Mouse (Mus musculus): ENCODE measurements at regions not wholly inside any gene's neighbourhood (a gene's known extent, or its start where the extent isn't known, plus 50 kb on each side); places are given as distances from the start of the nearest gene placed in this dataset.
"Not testable (repeated sequence)": the region's sequence is repeated elsewhere in the genome, so short reads cannot be mapped to it uniquely, and the experiment has no call there.

- peaks cover 34% of the 10 kb centered on the region for H3K4me1 ChIP-seq
- H3K27ac ChIP-seq, result no peak overlapping the region
- no peak for DNase-seq (ENCODE audit: extremely low spot score, low spot score)
- WGBS, result 35% methylated on average over 7 of the region's 7 CpGs
- H3K9me3 ChIP-seq, result no peaks in the 10 kb centered on the region
- H3K4me3 ChIP-seq, result no peak overlapping the region
- peaks cover 100% of the 10 kb centered on the region for H3K27me3 ChIP-seq (ENCODE audit: poor library complexity, severe bottlenecking)
- no peaks in the 10 kb centered on the region for H3K36me3 ChIP-seq (replicated peaks)
These were observed 132.7 kb upstream of the Rybp start for GRCm38 (mm10) chr6:100419782-100420540.

DNA sequence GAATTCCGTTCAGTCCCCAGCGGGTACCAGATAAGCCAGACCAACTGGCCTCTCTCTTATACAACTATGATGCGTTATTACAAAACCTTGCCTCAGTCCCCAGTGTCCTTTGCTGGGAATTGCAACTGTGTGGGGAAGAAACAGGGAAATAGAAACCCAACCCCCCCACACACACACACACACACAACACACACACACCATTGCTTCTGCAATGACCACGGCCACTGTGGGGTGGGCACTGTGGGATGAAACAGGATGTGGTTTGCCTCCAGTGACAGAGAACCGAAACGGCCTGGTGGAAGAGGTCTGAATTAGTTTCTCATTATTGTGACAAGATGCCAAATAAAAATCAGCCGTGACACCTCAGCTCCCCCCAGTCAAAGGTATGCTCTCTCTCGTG is 128.8 kb upstream of the Rybp start:
- 82% methylated on average over 8 of the region's 8 CpGs for WGBS
- peaks cover 98% of the 10 kb centered on the region for H3K27me3 ChIP-seq (ENCODE audit: poor library complexity, severe bottlenecking)

DNA sequence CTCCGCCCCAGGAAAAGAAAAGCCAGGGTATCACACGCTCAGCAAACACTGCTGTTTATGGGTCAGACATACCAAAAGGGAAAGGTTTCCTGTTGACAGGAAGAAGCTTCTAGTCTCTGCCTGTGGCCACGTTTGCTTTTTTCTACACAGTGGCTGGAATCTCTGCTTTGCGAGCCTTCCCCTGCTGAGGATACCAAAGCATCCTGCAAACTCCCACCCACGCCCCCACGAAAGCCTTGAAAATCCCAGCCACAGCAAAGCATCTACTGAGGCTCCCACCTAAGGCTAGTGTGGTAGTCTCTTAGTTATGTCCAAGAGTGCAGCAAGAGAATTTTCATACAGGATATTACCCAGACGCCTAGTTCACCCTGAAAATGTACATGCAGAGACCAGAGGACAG is 128.2 kb upstream of the Rybp start:
- no peak overlapping the region for H3K4me3 ChIP-seq
- WGBS, result 75% methylated on average over 7 of the region's 7 CpGs
- no peak for DNase-seq (ENCODE audit: extremely low spot score, low spot score)
- no peak overlapping the region for H3K27ac ChIP-seq
- no peaks in the 10 kb centered on the region for H3K36me3 ChIP-seq (replicated peaks)
- no peaks in the 10 kb centered on the region for H3K9me3 ChIP-seq
- H3K4me1 ChIP-seq, result peaks cover 19% of the 10 kb centered on the region
- peaks cover 93% of the 10 kb centered on the region for H3K27me3 ChIP-seq (ENCODE audit: poor library complexity, severe bottlenecking)

More for the DNA sequence above, 128.8 kb upstream of the Rybp start:
- H3K9me3 ChIP-seq, result no peaks in the 10 kb centered on the region
- no peak overlapping the region for H3K27ac ChIP-seq
- DNase-seq (ENCODE audit: extremely low spot score, low spot score), result no peak
- no peak overlapping the region for H3K4me3 ChIP-seq
- H3K36me3 ChIP-seq (replicated peaks), result no peaks in the 10 kb centered on the region
- H3K4me1 ChIP-seq, result peaks cover 25% of the 10 kb centered on the region

GRCm38 (mm10) chr6:100414836-100415235 is 127.6 kb upstream of the Rybp start:
- H3K27ac ChIP-seq, result no peak overlapping the region
- H3K9me3 ChIP-seq, result no peaks in the 10 kb centered on the region
- DNase-seq (ENCODE audit: extremely low spot score, low spot score), result no peak
- WGBS, result 67% methylated on average over 4 of the region's 4 CpGs
- H3K27me3 ChIP-seq (ENCODE audit: poor library complexity, severe bottlenecking), result peaks cover 86% of the 10 kb centered on the region
- H3K36me3 ChIP-seq (replicated peaks), result no peaks in the 10 kb centered on the region
- no peak overlapping the region for H3K4me3 ChIP-seq
- peaks cover 13% of the 10 kb centered on the region for H3K4me1 ChIP-seq

GRCm38 (mm10) chr6:100412486-100412885 is 125.2 kb upstream of the Rybp start:
- Histone ChIP-seq H3K4me1 (peaks cover 11% of the 10 kb centered on the region; the same call in 1 of the 2 replicates), H3K27ac (no peak overlapping the region), H3K4me3 (no peak overlapping the region), H3K27me3 (ENCODE audit: poor library complexity, severe bottlenecking) (peaks cover 78% of the 10 kb centered on the region), H3K36me3 (replicated peaks) (no peaks in the 10 kb centered on the region), H3K9me3 (no peaks in the 10 kb centered on the region)
- DNase-seq (ENCODE audit: extremely low spot score, low spot score), result no peak
- WGBS, result 36% methylated on average over 5 of the region's 5 CpGs

GRCm38 (mm10) chr6:100411968-100412367 is 124.7 kb upstream of the Rybp start:
- Histone ChIP-seq H3K9me3 (no peaks in the 10 kb centered on the region), H3K27me3 (ENCODE audit: poor library complexity, severe bottlenecking) (peaks cover 75% of the 10 kb centered on the region), H3K27ac (no peak overlapping the region), H3K4me1 (peaks cover 11% of the 10 kb centered on the region; the same call in 1 of the 2 replicates), H3K4me3 (no peak overlapping the region), H3K36me3 (replicated peaks) (no peaks in the 10 kb centered on the region)
- DNase-seq (ENCODE audit: extremely low spot score, low spot score), result no peak
- 82% methylated on average over 4 of the region's 4 CpGs for WGBS

- WGBS, result 95% methylated on average over 8 of the region's 8 CpGs
- peaks cover 57% of the 10 kb centered on the region for H3K27me3 ChIP-seq (ENCODE audit: poor library complexity, severe bottlenecking)
- H3K36me3 ChIP-seq (replicated peaks), result no peaks in the 10 kb centered on the region
- no peaks in the 10 kb centered on the region for H3K9me3 ChIP-seq
- no peak overlapping the region for H3K4me3 ChIP-seq
- peaks cover 11% of the 10 kb centered on the region; the same call in 1 of the 2 replicates for H3K4me1 ChIP-seq
- DNase-seq (ENCODE audit: extremely low spot score, low spot score), result no peak
- H3K27ac ChIP-seq, result no peak overlapping the region
These were observed 122.9 kb upstream of the Rybp start for GRCm38 (mm10) chr6:100410067-100410631.

- 85% methylated on average over 8 of the region's 8 CpGs for WGBS
- Histone ChIP-seq H3K27ac (no peak overlapping the region), H3K4me1 (peaks cover 11% of the 10 kb centered on the region; the same call in 1 of the 2 replicates), H3K36me3 (replicated peaks) (no peaks in the 10 kb centered on the region), H3K4me3 (no peak overlapping the region), H3K27me3 (ENCODE audit: poor library complexity, severe bottlenecking) (peaks cover 44% of the 10 kb centered on the region), H3K9me3 (no peaks in the 10 kb centered on the region)
- DNase-seq (ENCODE audit: extremely low spot score, low spot score), result no peak
These were observed 121.5 kb upstream of the Rybp start for GRCm38 (mm10) chr6:100408826-100409225.

DNA sequence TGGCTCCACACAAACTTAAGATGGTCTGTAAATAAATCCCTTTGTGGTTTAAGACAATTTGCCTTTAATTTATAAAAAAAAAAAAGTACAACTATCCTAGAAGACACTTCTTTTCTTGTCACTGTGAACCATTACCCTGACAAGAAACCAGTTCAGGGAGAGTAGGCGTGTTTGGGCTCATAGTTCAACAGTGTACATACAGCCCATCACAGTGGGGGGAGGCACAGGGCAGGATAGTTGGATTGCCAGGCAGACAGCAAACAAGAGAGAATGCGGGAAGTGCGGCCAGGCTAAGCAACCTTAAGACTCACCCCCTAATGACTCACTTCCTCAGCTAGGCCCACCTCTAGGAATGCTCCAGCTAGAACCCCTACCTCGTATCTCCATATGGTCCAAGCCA is 119.2 kb upstream of the Rybp start:
- Histone ChIP-seq H3K4me1 (peaks cover 5% of the 10 kb centered on the region; the same call in 1 of the 2 replicates), H3K27ac (no peak overlapping the region), H3K9me3 (no peaks in the 10 kb centered on the region), H3K36me3 (replicated peaks) (no peaks in the 10 kb centered on the region), H3K4me3 (no peak overlapping the region), H3K27me3 (ENCODE audit: poor library complexity, severe bottlenecking) (peaks cover 28% of the 10 kb centered on the region)
- DNase-seq (ENCODE audit: extremely low spot score, low spot score), result no peak
- 87% methylated on average over 4 of the region's 4 CpGs for WGBS

- no peaks in the 10 kb centered on the region for H3K36me3 ChIP-seq (replicated peaks)
- WGBS, result 81% methylated on average over 3 of the region's 3 CpGs
- H3K4me3 ChIP-seq, result no peak overlapping the region
- H3K27me3 ChIP-seq (ENCODE audit: poor library complexity, severe bottlenecking), result peaks cover 25% of the 10 kb centered on the region
- no peak for DNase-seq (ENCODE audit: extremely low spot score, low spot score)
- H3K27ac ChIP-seq, result no peak overlapping the region
- H3K9me3 ChIP-seq, result no peaks in the 10 kb centered on the region
- peaks cover 5% of the 10 kb centered on the region; the same call in 1 of the 2 replicates for H3K4me1 ChIP-seq
These were observed 116.9 kb upstream of the Rybp start for GRCm38 (mm10) chr6:100404161-100404560.

DNA sequence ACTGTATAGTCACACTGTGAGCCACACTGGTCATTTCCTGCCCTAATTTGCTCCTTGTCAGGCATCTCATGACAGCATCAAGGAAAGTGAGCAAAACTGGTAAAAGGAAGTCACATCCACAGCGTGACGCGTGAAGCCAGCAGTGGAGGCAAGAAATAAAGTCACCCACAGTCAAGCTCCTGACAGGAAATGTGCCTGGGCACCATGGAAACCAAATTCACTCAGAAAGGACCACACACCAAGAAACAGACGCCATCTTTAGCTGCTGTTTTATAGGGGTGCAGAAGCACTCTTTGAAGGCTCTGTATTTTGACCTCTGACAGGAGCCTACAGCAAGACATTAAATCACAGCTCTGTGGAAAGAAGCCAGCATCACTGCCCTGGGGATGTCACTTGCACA is 115.4 kb upstream of the Rybp start:
- H3K36me3 ChIP-seq (replicated peaks), result no peaks in the 10 kb centered on the region
- WGBS, result 79% methylated on average over 4 of the region's 4 CpGs
- DNase-seq (ENCODE audit: extremely low spot score, low spot score), result no peak
- H3K27ac ChIP-seq, result no peak overlapping the region
- 0 out of 2 replicates have a peak, but pooled peaks cover 12% of the 10 kb centered on the region for H3K27me3 ChIP-seq (ENCODE audit: poor library complexity, severe bottlenecking)
- H3K4me3 ChIP-seq, result no peak overlapping the region
- H3K4me1 ChIP-seq, result peaks cover 5% of the 10 kb centered on the region; the same call in 1 of the 2 replicates
- no peaks in the 10 kb centered on the region for H3K9me3 ChIP-seq

GRCm38 (mm10) chr6:100401728-100402127 is 114.4 kb upstream of the Rybp start:
- H3K4me1 ChIP-seq, result peaks cover 5% of the 10 kb centered on the region; the same call in 1 of the 2 replicates
- DNase-seq (ENCODE audit: extremely low spot score, low spot score), result no peak
- WGBS, result 81% methylated on average over 2 of the region's 2 CpGs

GRCm38 (mm10) chr6:100399387-100399786 is 112.1 kb upstream of the Rybp start:
- 84% methylated on average over 1 of the region's 1 CpGs for WGBS
- not testable (repeated sequence) for DNase-seq (ENCODE audit: extremely low spot score, low spot score)

More at GRCm38 (mm10) chr6:100401728-100402127, 114.4 kb upstream of the Rybp start:
- no peaks in the 10 kb centered on the region for H3K36me3 ChIP-seq (replicated peaks)
- 0 out of 2 replicates have a peak, but pooled peaks cover 7% of the 10 kb centered on the region for H3K27me3 ChIP-seq (ENCODE audit: poor library complexity, severe bottlenecking)
- no peak overlapping the region for H3K27ac ChIP-seq
- H3K4me3 ChIP-seq, result no peak overlapping the region
- no peaks in the 10 kb centered on the region for H3K9me3 ChIP-seq

More at GRCm38 (mm10) chr6:100399387-100399786, 112.1 kb upstream of the Rybp start:
- H3K4me1 ChIP-seq; H3K27me3 ChIP-seq (ENCODE audit: poor library complexity, severe bottlenecking); H3K4me3 ChIP-seq; H3K9me3 ChIP-seq; H3K27ac ChIP-seq; H3K36me3 ChIP-seq (replicated peaks): not testable (repeated sequence)
